Mouse (Mus musculus): Measurements from ENCODE around the gene Epha6.
"Not testable (repeated sequence)": the region's sequence is repeated elsewhere in the genome, so short reads cannot be mapped to it uniquely, and the experiment has no call there.

Epha6 gene

DNA sequence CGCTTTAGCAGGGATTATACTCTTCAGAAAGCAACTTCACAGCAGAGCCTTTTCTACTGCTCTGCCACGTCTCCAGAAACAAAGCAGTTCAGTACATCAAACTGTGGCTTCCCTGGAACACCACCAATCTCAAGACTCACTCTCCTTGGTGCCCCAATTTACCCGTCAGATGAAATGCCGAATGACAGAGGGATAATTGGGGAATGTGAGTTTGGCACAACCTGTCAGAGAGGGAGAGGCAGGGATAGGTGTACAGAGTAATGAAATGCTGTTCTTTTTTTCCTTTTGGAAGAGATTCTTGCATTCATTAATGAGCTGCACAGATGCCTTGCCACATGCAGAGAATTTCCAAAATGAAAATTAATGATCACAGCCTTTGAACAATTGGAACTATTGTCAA lies 635.5 kb downstream of the Epha6 start:
- no peak for DNase-seq (ENCODE audit: low spot score in 2 of 2)

DNA sequence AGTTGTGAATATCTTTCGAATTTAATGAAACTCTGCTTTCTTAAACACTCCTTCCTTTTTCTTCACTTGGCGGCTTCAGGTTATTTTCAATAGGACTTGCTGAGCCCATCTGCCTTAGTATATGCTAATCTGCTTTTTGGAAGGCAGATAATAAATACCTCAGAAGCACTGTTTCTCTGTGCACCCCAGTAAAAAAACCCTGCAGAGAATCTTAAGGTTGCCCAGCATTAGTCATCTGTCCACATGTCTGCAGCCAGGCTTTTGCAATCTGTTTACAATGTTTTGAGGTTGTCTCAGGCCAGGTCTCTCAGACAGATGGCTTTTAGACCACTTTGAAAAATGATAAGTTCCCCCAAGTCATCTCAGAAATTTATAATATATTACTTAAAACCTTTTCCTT lies 649.6 kb downstream of the Epha6 start:
- DNase-seq (ENCODE audit: low spot score in 2 of 2) = no peak

DNA sequence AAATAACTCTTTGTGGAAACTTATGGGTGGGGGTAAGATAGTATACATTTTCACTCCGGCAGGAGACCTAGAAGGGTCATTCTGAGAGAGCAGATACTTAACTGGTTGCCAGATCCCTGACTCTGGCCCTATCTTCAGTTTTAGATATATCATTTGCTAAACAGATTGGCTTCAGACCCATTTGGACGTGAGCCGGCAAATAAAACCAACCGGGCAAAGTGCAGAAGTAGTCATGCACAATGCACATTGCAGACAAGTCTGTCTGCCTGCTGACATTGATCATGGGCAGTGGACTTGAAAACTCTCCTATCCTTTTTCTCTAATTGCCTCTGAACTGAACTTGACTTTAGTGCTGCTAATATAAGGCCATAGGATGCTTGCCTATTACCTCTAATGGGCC lies 681.6 kb downstream of the Epha6 start:
- DNase-seq (ENCODE audit: low spot score in 2 of 2) = no peak

DNA sequence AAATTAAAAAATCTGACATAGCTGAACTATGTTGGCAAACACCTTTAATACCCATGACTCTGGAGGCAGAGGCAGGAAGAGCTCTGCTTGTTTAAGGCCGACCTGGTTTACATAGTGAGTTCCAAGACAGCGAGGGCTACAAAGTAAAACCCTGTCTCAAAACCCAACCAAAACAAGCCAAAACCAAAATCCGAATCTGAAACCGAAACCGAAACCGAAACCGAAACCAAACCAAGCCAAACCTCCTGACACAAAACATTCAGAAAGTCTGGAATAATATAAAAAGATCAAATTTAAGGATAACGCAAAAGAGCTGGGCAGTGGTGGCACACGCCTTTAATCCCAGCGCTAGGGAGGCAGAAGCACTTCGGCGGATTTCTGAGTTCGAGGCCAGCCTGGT lies 725.3 kb downstream of the Epha6 start:
- DNase-seq (ENCODE audit: low spot score in 2 of 2) = no peak

DNA sequence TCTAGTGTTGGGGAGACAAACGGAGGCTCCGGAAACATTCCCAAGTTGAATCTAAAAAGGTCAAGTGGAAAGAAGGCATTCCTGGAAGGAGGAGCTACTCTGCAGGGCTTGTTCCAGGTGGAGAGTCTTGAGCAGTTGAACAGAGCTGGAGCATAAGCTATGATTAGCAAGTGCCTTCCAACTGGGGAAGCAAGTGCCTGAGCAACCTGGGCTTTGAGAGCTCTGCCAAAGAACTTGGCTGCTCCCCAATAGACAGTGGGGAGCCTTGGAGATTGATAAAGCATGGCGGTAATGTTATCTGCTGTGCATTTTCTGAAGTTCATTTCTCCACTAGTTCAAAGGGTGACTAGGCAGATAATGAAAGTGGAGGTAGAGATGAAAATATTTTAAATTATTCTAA lies 733.5 kb downstream of the Epha6 start:
- DNase-seq (ENCODE audit: low spot score in 2 of 2) = no peak

- no peak for DNase-seq (ENCODE audit: low spot score in 2 of 2)
Measured at GRCm38 (mm10) chr16:59854160-59854717, 751.1 kb downstream of the Epha6 start.

GRCm38 (mm10) chr16:59852689-59853088 lies 752.6 kb downstream of the Epha6 start:
- no peak for DNase-seq (ENCODE audit: low spot score in 2 of 2)

DNA sequence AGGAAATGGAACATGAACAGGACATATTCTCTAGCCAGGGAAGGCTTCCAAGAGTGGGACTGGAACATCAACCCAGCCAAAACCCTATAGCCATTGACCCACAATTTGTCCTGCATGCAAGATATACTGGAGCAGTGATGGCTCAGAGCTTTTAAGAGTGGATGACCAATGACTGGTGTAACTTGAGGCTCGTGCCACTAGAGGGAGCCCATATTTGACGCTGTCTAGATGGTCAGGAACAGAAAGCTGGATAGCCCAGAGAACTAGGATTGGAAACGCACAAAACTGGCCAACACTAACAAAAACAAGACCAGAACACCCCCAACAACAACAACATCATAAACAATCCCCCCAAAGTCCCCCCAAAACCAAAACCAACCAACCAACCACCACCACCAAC lies 758.8 kb downstream of the Epha6 start:
- DNase-seq (ENCODE audit: low spot score in 2 of 2) = no peak

DNA sequence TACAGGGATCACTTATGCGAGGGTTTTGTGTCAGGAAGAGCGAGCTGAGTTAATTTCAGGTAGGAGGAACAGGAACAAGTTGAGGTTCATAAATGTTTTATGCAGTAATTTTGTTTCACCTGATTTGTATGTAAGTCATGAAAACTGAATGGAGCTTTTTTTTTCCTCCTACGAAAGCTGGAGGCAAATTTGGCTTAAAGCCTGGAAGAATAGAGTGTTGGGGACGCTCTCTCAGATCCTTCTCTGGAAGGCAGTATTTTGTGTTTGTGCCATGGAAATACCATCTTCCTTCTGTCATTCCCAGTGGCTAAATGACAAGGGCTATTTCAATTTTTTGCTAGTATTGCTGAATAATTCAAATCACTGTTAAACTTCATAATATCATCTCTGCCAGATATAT lies 768.6 kb downstream of the Epha6 start:
- peak in 1 of 2 experiments; percentile 17 for DNase-seq (ENCODE audit: low spot score in 2 of 2)

GRCm38 (mm10) chr16:59836304-59836703 lies 769.0 kb downstream of the Epha6 start:
- DNase-seq (ENCODE audit: low spot score in 2 of 2) = no peak

DNA sequence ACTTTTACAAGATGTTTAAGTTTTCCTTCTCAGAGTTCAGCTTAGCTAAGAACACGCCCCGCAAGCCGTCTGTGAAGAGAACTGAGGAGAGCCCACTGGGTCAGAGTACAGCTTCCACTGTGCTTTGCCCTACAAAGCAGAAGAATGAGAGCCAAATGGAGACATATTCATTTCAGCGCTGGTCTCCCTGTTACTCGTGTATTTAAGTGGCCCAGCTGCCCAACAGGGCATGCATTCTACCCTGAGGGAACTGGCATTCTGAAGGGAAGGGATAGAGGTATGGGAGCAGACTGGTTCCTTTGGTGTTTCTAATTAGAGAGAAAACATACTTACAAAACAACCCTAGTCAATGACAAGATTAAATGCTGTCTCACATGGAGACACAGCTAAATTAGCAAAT lies 772.9 kb downstream of the Epha6 start:
- DNase-seq (ENCODE audit: low spot score in 2 of 2) = no peak

DNA sequence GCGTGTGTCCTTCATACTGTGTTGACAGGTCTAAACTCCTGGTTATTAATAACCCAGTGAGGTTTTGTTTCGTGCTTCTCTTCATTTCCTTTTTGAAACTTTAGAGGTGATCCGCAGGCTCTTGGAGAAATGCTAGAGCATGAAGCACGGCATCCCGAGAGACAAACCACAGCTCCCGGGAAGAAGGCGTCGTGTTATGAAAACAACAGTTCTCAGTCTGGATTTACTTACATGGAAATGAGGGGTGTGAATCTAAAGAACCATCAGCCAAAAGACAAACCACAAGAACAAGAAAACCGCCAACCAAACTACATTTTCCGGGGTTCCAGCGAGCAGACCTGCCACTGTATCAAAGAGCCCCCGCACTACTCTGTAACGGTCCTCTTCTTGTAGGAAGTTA lies 775.7 kb downstream of the Epha6 start:
- DNase-seq (ENCODE audit: low spot score in 2 of 2) = no peak

GRCm38 (mm10) chr16:59799790-59800189 lies 805.5 kb downstream of the Epha6 start:
- DNase-seq (ENCODE audit: low spot score in 2 of 2) = not testable (repeated sequence)

DNA sequence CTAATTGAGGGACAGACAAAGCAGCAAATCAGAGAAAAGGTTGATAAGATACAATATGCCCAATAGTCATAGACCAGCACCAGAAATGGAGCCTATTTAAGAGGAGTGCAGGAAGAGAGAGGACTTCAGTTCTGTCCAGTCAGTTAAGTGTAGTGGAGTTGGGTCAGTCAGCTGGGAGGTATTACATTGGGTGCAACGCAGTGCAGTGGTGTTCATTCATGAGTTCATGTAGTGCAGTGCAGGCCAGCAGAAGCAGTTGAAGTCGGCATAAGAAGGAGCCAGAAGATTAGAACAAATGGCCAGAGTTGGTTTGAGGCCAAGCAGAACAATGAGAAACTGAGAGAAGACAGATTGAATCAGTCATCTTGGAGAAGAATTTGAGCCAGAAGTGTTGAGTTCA lies 833.0 kb downstream of the Epha6 start:
- no peak for DNase-seq (ENCODE audit: low spot score in 2 of 2)

GRCm38 (mm10) chr16:59770421-59770820 lies 834.9 kb downstream of the Epha6 start:
- no peak for DNase-seq (ENCODE audit: low spot score in 2 of 2)

GRCm38 (mm10) chr16:59769936-59770335 lies 835.4 kb downstream of the Epha6 start:
- no peak for DNase-seq (ENCODE audit: low spot score in 2 of 2)

DNA sequence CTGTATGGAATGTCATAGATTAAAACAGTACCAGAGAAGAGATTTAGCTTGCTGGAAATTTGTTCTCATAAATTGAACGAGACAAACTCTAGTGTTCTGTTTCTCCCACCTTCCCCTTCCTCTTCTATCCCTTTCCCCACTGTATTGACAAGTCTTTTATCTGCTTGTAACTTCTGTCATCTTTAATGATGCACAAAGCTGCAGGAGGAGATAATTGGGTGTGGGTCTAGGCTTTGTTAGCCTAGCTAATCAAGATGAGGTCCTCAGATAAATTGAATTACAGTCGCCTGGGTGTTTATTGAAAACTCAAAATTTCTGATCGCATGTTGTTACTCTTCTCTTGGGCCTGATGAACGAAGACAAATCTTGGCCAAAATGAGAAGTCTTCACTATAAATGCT lies 844.5 kb downstream of the Epha6 start:
- DNase-seq (ENCODE audit: low spot score in 2 of 2) = no peak

DNA sequence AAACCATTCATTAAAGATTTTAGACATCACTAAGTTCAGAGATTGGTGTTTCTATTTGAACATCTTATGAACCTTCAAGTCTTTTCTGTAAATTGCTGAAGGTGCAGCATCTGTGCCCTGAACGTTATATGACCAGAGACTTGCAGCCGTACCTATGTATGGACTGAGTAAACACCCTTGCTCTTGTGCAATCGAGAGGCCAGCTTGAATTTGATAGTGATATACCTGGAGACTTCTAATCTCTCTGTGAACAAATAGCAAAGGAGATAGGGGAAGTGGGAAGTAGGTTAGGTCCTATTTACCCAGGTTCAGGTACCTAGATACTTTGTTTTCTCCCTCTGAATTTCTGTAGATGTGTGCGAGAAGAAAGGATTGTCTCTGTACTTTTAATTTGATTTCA lies 854.4 kb downstream of the Epha6 start:
- DNase-seq (ENCODE audit: low spot score in 2 of 2) = no peak

DNA sequence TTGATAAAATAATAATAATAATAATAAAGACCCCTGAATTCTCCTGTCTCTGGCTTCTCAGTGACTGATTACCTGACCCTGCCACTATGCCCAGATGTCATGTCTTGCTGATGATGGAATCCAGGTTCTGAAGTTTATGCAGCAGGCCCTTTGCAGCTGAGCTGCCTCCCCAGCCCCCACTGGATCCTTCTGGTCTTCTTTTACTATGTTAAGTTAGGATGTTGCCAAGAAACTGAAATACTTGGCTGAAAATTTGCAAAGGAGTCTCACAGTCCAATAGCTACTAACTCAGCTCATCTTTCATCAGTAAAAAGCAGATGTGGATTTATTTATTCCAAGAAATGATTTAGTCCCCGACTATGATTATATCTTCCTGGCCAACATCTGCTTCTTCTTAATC lies 861.7 kb downstream of the Epha6 start:
- no peak for DNase-seq (ENCODE audit: low spot score in 2 of 2)

GRCm38 (mm10) chr16:59715524-59715923 lies 889.8 kb downstream of the Epha6 start:
- no peak for DNase-seq (ENCODE audit: low spot score in 2 of 2)

DNA sequence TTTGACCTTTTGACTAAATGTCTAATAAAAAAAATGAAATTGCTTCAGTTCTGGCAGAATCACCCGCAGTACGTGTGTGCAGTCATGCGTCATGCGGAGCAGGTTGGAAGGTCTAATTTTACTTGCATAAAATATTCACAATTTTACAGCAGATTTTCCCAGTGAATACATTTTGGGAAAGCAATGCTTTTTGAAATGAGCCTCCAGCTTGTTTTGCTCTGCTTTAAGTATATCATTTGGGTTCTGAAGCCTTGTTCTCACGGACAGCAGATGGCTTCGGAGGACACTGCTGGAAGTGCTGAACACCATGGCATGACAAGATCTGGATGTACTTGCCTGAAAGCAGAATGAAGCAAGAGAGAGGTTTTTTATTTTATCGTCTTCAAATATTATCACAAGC lies 912.1 kb downstream of the Epha6 start:
- DNase-seq (ENCODE audit: low spot score in 2 of 2) = peak; percentile 59 to 79

GRCm38 (mm10) chr16:59689120-59689519 lies 916.2 kb downstream of the Epha6 start:
- no peak for DNase-seq (ENCODE audit: low spot score in 2 of 2)

DNA sequence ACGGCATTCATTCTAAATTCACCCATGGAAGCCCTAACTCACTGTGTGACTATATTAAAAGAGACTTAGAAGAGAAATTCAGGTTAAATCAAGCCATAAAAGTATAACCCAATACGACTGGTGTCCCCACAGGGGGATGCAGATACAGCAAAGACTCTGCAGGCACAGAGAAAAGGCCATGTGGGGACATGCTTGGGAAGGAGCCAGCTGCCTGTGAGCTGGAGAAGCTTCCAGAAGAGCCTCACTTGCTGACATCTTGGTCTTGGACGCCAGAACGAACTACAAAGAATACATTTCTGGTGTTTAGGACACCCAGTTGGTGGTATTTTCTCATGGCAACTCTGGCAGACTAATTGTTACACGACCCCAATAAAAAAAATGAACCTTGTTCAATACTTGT lies 920.2 kb downstream of the Epha6 start:
- no peak for DNase-seq (ENCODE audit: low spot score in 2 of 2)

DNA sequence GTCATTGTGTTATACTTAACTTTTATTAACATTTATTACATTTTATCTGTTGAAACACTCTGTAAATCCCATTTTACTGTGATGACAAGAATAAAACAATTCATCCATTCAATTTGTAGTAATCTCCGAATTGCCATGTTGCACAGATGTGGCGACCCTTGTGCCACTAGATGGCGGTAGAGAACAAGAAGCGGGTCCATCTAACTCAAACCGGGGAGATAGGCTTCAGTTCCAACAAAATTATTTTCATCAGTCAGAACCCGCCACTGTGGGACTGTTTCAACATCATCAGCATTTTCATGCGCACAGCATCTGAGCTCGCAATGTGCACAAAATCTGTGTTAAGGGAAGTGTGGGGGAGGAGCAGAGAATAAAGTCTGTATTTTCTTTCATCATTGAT lies 921.9 kb downstream of the Epha6 start:
- DNase-seq (ENCODE audit: low spot score in 2 of 2) = peak; percentile 60 to 63

Measured in right cerebral cortex, postnatal 36 days (tissue).